Mouse (Mus musculus) myocyte (in vitro differentiated cells): ENCODE data around the gene Rbfox1.

Experiments used
- TCF12 ChIP-seq: IDR thresholded peaks from one replicate; pipeline ENCODE4 v1.6.1; 2011; ENCODE audit warnings: mild to moderate bottlenecking, control low read depth; ENCODE audit not compliant: poor library complexity, insufficient read depth, severe bottlenecking
- USF1 ChIP-seq: IDR thresholded peaks from one replicate; pipeline ENCODE4 v1.6.1; 2011; ENCODE audit warnings: low read depth, mild to moderate bottlenecking, control low read depth, moderate library complexity

DNA sequence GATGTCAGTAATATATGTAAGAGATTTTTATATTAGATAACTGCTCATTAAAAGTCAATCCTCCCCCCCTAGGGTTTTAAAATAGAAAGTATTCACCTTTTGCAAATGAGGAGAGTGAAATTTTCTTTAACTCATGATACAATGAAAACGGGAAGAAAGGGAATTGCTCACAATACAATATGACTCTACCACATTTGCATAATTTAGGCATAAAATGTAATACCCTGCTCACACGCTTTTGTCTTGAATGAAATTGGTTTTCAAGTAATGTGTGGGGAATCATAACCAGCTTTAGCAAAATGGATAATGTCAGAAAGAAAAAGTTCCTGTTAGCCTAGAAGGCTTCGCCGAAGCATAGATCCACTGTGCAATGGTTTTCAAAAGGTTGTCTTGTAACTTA lies 193.9 kb downstream of the Rbfox1 start:
- no peak for TF ChIP-seq TCF12
- no peak for TF ChIP-seq USF1
